8 mouse cellular contexts compared by ENCODE assay signal in genomic region chr11:50131801-50132201, GRCm38 (mm10). TPM values are rescaled to one million over a fixed set of nuclear protein-coding genes. Genes with fewer than 3 reads are reported as not detected.
DNase-seq lines count a peak whose midpoint lies in the region; ATAC-seq lines count a peak whose summit lies in the region.

No protein-coding gene starts in this region.

- H3K36me3 ChIP-seq in hindbrain, embryonic 15.5 days = peaks cover 4% of the 10 kb centered on the region
- H3K36me3 ChIP-seq in midbrain, embryonic 10.5 days = peaks cover 13% of the 10 kb centered on the region

- H3K4me1 ChIP-seq in hindbrain, embryonic 15.5 days (replicated peaks) = peaks cover 22% of the 10 kb centered on the region
- peaks cover 25% of the 10 kb centered on the region for H3K4me1 ChIP-seq in midbrain, embryonic 10.5 days

- peak overlapping the region; percentile 93 for H3K27ac ChIP-seq in hindbrain, embryonic 15.5 days (replicated peaks)
- H3K27ac ChIP-seq in midbrain, embryonic 10.5 days (replicated peaks) = peak overlapping the region; percentile 98

- ATAC-seq in hindbrain, embryonic 15.5 days (ENCODE audit: low FRiP score, low read depth) = peak; percentile 4; the same call in 1 of the 2 replicates

- DNase-seq in cerebellum, adult 11-12 months = peak; percentile 46
- no peak for DNase-seq in cerebellum, postnatal 4 days (ENCODE audit: low spot score in 2 of 2)
- DNase-seq in spleen, adult 12 weeks (ENCODE audit: low spot score) = peak; percentile 26
- DNase-seq in spleen, postnatal 10 days (ENCODE audit: low spot score in 2 of 2) = no peak
- peak; percentile 28 for DNase-seq in midbrain, embryonic 10.5 days (ENCODE audit: low spot score)
- DNase-seq in yolk sac, embryonic 10.5 days (ENCODE audit: low spot score) = no peak
- no peak for DNase-seq in thymus, postnatal 14 days

- H3K9me3 ChIP-seq in hindbrain, embryonic 15.5 days = no peaks in the 10 kb centered on the region
- no peaks in the 10 kb centered on the region for H3K9me3 ChIP-seq in midbrain, embryonic 10.5 days (replicated peaks)

- H3K4me3 ChIP-seq in hindbrain, embryonic 15.5 days = peak overlapping the region; percentile 70
- H3K4me3 ChIP-seq in midbrain, embryonic 10.5 days = peak overlapping the region; percentile 90

- WGBS in hindbrain, embryonic 15.5 days = 8% methylated on average over 10 of the region's 10 CpGs
- WGBS in midbrain, embryonic 10.5 days = 33% methylated on average over 10 of the region's 10 CpGs

- peak overlapping the region; percentile 87 for H3K4me2 ChIP-seq in hindbrain, embryonic 15.5 days

- no peaks in the 10 kb centered on the region for H3K27me3 ChIP-seq in hindbrain, embryonic 15.5 days
- no peaks in the 10 kb centered on the region for H3K27me3 ChIP-seq in midbrain, embryonic 10.5 days (ENCODE audit: low read depth, poor library complexity, severe bottlenecking)

- peak overlapping the region; percentile 93 for H3K9ac ChIP-seq in hindbrain, embryonic 15.5 days

RNA-seq across cellular contexts. Expression of gene Tbc1d9b, which starts 0.6 kb away (rescaled TPM):
- 42.5 and 42.6 TPM in 2 replicates for polyA plus RNA-seq in hindbrain, embryonic 15.5 days (2015; fragmentation: Nextera tagmentation; extraction: Ambion mirVana)
- polyA plus RNA-seq in midbrain, embryonic 10.5 days (2016; fragmentation: Nextera tagmentation; extraction: Ambion mirVana) = 33.6 and 39.8 TPM in 2 replicates

RNA-seq across cellular contexts. Expression of gene Mrnip, which starts 42.4 kb away (rescaled TPM):
- 32.8 and 34.6 TPM in 2 replicates for polyA plus RNA-seq in hindbrain, embryonic 15.5 days (2015; fragmentation: Nextera tagmentation; extraction: Ambion mirVana)
- 23.4 and 23.8 TPM in 2 replicates for polyA plus RNA-seq in midbrain, embryonic 10.5 days (2016; fragmentation: Nextera tagmentation; extraction: Ambion mirVana)

Comparison
In these comparisons a context has a peak if more than half of its experiments do, and no peak if none do; other contexts are left out.
1. DNase-seq: peak in cerebellum, adult 11-12 months (single experiment), spleen, adult 12 weeks (single experiment) and midbrain, embryonic 10.5 days (single experiment); none in cerebellum, postnatal 4 days (0 of 2), spleen, postnatal 10 days (0 of 2), yolk sac, embryonic 10.5 days (single experiment) and thymus, postnatal 14 days (single experiment).